Mouse (Mus musculus): ENCODE measurements around the gene Dpm3.

Dpm3 gene

DNA sequence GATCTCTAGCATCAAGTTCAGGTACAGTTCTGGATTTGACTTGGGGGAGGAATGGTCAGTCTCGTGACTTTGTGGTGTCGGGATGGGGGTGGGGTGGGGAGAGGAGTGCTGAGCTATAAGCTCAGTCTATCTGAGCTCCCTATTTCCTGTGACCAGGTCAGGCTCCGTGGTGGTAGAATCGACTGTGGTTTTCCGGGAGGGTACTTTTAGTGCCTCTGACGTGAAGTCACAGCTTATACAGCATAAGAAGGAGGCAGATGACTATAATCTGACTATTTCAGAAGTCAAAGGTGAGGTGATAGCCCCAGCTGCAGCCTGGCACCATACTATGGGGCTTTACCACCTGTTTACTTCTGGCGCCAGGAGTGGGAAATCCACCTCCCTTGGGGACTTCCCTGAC is 27.8 kb upstream of the Dpm3 start:
- no peak for DNase-seq (ENCODE audit: extremely low spot score, low spot score)

- DNase-seq (ENCODE audit: extremely low spot score, low spot score) = no peak
Observed at GRCm38 (mm10) chr3:89231772-89232275, 27.3 kb upstream of the Dpm3 start.

DNA sequence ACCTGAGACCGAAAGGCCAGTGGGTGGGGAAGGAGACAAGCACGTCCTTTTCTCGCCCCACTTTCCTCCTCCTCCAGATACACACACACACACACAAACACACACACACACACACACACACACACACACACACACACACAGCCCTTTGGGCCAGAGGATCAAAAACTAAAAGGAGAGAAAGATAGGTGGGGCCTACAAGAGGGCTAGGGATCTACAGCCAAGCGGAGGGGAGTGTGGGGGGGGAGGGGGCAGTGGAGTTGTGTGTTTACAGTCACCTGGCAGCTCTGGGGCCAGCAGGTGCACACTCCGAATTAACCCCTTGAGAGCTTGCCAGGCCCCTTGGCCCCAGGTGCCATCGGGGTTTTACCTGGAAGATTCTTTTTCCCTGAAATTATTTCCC is 26.5 kb upstream of the Dpm3 start:
- DNase-seq (ENCODE audit: extremely low spot score, low spot score) = no peak

DNA sequence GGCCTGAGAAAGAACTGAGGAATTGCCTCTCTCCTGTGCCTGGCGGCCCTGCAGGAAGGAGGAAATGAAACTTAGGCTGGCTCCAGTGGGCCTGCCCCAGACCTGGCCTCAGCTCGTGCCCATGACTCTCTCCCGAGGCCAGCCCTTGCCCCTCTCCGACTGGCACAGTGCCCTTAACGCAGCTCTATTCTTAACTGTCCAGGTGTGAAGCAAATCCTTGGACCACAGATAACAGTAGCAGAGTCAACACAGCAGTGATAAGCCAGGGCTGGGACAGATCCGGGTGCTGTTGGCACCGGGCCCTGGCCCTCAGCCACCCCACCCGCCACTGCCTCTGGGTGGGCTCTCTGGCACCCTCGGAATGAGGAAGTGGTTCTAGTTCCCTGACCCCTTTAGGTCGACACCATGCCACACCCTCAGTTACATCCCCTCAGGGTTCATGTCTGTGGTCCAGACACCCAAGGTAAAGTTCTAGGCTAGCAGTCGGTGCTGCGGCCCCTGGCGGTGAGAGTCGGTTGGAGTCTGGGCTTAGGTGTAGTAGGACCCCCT is 25.5 kb upstream of the Dpm3 start:
- no peak for DNase-seq (ENCODE audit: extremely low spot score, low spot score)

DNA sequence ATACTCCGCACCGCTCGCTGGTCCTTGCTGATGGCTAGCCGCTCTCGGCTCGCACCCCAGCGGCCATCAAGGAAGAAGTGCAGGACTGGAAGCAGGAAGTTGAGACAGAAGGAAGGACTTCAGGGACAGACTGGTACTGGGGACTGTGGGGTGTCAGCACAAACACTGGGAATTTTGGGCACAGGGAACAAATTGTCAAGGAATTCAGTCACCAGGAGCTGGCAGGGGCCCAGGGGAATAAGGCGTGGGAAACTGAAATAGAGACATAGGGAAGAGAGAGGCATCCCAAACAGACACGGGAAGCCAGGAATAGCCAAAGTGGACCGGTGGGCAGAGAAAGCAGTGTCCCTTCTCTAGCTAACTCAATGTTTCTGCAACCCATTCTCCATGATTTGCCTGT is 22.6 kb upstream of the Dpm3 start:
- no peak for DNase-seq (ENCODE audit: extremely low spot score, low spot score)

DNA sequence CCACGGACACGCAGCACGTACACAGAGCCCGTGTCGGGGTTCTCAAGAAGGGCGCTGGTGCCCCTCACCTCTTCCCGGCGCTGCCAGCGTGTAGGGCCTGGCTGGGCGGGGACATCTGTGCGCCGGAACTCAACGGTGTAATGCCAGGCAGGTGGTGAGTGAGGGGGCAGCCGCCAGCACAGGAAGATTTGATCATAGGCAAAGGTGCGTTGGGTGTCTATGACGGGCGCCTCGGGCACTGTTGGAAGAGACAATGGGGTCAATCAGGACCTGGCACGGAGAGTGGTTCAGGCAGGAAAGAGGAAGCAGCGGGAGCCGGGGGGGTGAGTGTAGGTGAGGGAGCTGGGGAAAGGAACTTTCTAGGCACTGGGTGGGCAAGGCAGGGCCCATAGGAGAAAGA is 21.5 kb upstream of the Dpm3 start:
- no peak for DNase-seq (ENCODE audit: extremely low spot score, low spot score)

DNA sequence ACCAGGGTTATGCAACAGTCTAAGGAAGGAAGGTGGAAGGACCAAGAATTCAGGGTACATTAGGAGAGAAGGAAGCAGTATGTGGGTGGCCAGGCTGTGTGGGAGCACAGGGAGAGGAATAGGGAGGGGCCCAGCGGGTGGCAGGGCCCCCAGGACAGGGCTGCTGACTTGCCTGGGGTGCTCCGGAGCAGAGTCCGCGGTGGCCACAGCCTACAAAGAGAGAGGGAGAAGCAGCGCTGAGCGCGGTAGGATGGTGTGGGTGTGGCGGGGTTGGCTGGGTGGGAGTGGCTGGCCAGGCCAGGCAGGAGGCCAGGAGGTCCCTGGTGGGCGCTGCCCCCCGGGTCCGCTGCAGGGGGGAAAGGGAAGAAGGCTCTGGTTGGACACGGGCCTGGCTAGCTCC is 20.7 kb upstream of the Dpm3 start:
- no peak for DNase-seq (ENCODE audit: extremely low spot score, low spot score)

GRCm38 (mm10) chr3:89242331-89242895 is 16.7 kb upstream of the Dpm3 start:
- no peak for DNase-seq (ENCODE audit: extremely low spot score, low spot score)

- DNase-seq (ENCODE audit: extremely low spot score, low spot score) = peak; percentile 46
Observed at GRCm38 (mm10) chr3:89243609-89244008, 15.5 kb upstream of the Dpm3 start.

- DNase-seq (ENCODE audit: extremely low spot score, low spot score) = no peak
Observed at GRCm38 (mm10) chr3:89244158-89244981, 14.8 kb upstream of the Dpm3 start.

- peak; percentile 58 for DNase-seq (ENCODE audit: extremely low spot score, low spot score)
Observed at GRCm38 (mm10) chr3:89244982-89245687, 14.0 kb upstream of the Dpm3 start.

- DNase-seq (ENCODE audit: extremely low spot score, low spot score) = no peak
Observed at GRCm38 (mm10) chr3:89245688-89246171, 13.4 kb upstream of the Dpm3 start, which contains the start of gene Krtcap2. TSS of gene Krtcap2 (plus strand) at chr3:89245966.

DNA sequence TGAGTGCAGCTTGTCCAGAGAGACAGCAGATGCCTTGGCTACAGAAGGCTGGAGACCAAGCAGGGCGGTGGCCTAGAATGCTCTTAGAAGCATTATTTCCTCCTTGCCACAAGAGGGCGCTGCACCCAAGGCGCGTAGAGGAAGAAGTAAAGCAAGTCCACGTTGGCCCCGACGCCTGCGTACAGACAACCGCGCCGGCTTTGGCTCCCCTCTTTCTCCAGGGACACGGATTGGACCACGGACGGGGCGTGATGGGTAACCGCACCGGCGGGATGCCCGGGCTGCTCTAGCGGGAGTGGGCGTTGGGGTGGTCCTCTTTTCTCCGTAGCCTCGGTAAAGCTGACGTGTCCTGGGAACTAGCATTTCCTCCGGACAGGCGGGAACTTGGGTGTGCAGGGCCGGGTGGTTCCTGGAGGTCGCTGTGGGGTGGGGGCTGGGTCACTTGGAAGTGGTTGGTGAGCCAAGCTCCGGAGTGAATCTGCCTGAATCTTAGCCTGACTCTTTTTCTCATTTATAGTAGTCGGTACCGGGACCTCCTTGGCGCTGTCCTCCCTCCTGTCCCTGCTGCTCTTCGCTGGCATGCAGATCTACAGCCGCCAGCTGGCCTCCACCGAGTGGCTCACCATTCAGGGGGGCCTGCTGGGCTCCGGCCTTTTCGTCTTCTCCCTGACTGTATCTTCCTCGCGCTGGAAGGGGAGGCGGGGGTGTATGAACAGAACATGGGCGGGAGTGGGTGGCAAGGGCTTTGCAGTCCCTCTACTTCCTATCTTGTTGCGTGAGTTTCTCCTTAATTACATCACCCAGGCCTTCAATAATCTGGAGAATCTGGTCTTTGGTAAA is 12.7 kb upstream of the Dpm3 start, which contains the start of gene Trim46:
Trim46 (minus strand) TSS at position 49 of the 840 bp plus-strand sequence.
- peak; percentile 94 for DNase-seq (ENCODE audit: extremely low spot score, low spot score)

DNA sequence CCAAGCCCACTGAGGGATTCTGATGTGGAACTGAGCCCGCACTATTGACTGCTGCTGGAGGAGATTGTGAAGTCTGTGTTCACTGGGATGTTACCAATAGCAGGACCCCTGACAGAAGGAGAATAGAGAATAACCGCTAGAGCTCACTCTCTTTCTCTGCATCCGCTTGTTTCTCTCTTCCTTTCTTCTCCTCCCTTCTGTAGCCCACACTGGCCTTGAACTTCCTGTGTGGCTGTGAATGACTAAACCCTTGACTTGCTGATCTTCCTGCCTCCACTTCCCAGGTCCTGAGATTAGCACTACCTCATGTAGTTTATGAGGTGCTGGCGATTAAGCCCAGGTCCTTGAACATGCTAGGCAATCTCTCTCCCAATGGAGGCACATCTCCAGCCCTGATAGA is 11.7 kb upstream of the Dpm3 start:
- no peak for DNase-seq (ENCODE audit: extremely low spot score, low spot score)

DNA sequence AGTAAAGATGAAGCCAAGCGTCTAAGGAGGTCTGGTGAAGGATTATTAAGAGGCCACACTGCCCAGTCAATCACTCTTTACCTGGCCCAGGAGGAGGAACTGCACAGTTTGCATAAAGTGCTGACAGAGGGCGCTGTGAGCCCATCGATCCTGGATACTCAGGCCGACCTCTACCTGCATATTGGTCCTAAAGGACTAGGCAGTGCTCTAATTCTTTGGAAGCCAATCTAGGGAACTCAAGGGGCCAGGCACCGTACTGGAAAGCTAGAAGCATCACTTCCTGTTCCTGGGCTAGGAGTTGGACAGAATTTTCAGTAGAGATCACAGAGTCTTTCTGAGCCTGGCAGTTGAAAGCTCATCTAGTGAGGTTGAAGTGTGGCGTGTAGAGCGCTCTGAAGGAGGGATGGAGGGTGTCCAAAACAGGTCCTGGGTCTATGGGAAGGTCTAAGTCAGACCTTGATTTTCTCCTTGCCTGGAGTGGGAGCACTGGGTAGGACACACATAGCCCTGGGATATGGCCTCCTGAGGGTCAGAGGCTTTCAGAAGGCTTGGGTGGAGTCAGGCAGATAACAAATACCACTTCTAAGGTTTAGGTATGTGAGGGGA is 8.6 kb upstream of the Dpm3 start:
- DNase-seq (ENCODE audit: extremely low spot score, low spot score) = no peak

- peak; percentile 50 for DNase-seq (ENCODE audit: extremely low spot score, low spot score)
Observed at GRCm38 (mm10) chr3:89251365-89251895, 7.7 kb upstream of the Dpm3 start.

DNA sequence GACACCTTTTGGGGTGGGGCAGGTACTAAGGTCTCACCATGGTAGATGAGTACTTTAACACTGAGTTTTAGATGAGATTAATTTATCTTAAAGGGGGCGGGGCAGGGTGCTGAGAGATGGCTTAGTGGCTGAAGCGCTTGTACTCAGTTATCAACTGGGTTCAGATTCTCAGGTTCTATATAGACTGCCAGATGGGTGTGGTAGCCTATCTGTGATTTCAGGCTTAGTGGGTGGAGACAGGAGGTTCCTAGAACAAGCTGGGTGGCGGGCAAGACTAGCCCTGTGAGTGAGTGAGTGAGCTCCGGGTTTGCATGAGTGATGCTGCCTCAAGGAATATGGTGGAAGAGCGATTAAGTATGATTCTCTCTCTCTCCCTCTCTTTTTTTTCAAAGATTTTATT is 4.2 kb upstream of the Dpm3 start:
- DNase-seq (ENCODE audit: extremely low spot score, low spot score) = no peak

DNA sequence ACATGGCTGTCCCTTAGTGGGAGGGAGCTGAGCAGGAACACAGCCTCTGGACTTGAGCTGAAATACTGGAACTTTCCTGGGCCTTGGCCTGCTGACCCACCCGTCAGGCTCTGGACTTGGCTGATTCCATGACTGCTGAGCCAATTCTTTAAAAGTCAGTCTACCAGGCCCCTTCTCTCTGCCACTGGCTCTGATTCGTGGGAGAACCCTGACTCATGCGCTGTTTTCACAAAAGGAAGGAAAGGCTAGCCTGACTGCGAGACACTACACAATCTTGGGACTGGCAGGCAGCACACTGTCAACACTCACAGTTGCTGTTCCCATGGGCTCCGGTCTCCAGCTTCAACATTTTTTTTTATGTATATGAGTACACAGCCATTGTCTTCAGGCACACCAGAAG is 3.0 kb upstream of the Dpm3 start:
- DNase-seq (ENCODE audit: extremely low spot score, low spot score) = no peak

DNA sequence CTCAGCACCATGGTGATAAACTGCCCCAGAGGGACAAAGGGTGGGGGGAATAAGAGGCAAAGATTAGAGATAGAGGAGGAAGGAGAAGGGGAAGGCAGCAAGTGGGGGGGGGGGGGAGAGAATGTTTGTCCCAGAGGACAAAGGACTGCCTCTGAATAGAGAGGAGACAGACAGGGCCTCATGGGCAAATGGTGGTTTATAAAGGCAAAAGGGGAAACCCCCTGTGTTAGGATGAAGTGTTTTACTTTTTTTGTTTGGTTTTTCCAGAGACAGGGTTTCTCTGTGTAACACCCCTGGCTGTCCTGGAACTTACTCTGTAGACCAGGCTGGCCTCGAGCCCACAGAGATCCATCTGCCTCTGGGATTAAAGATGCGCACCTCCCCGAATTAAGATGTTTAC is 1.1 kb downstream of the Dpm3 start:
- no peak for DNase-seq (ENCODE audit: extremely low spot score, low spot score)

GRCm38 (mm10) chr3:89262417-89262816 is 3.3 kb downstream of the Dpm3 start:
- DNase-seq (ENCODE audit: extremely low spot score, low spot score) = no peak
